Mouse (Mus musculus): ENCODE data around the gene Dlx2.

- TF ChIP-seq MAX (IDR thresholded peaks at IDR 0.05) (no peak), CTCF (IDR thresholded peaks at IDR 0.05; ENCODE audit: control insufficient read depth, insufficient read depth, insufficient read length) (no peak), USF1 (IDR thresholded peaks at IDR 0.05; ENCODE audit: low read depth) (no peak), MYOG (IDR thresholded peaks at IDR 0.05; ENCODE audit: control insufficient read depth, extremely low read depth, insufficient read length) (no peak), CEBPB (IDR thresholded peaks at IDR 0.05; ENCODE audit: low read depth) (no peak)
These were observed 5.2 kb upstream of the Dlx2 start for GRCm38 (mm10) chr2:71551704-71552103.

All from C2C12 (cell line).